Mouse (Mus musculus) kidney, postnatal 0 days (tissue): ENCODE results near the gene Blvrb. TPM values are rescaled to one million over a fixed set of nuclear protein-coding genes. Genes with fewer than 3 reads are reported as not detected.

Experiments
- ATAC-seq: fragments of 200-750 bp; cut with Nextera tagmentation; replicated peaks from 2 replicates; pipeline ENCODE4 v1.8.0; 2017; ENCODE audit warnings: low read depth, moderate number of reproducible peaks, moderate TSS enrichment, moderate library complexity; ENCODE audit not compliant: low FRiP score
- DNase-seq: peaks from one replicate; pipeline ENCODE4 v3.0.0-alpha.2; 2016; ENCODE audit warnings: low spot score
- H3K27ac ChIP-seq: fragments of 300-500 bp; sonication (generic); 2 replicates; pipeline ENCODE4 v1.5.1; 2014; ENCODE audit warnings: mild to moderate bottlenecking
- H3K27me3 ChIP-seq: fragments of 300-500 bp; sonication (generic); 2 replicates; pipeline ENCODE4 v1.6.1; 2014; ENCODE audit warnings: low read length, mixed read lengths; ENCODE audit not compliant: insufficient read depth
- H3K36me3 ChIP-seq: fragments of 300-500 bp; sonication (generic); 2 replicates; pipeline ENCODE4 v1.6.1; 2014; ENCODE audit warnings: low read length, mixed read lengths; ENCODE audit not compliant: insufficient read depth
- H3K4me1 ChIP-seq: fragments of 300-500 bp; sonication (generic); replicated peaks from 2 replicates; pipeline ENCODE4 v1.6.1; 2014; ENCODE audit warnings: antibody characterized with exemption, low read length, mixed read lengths; ENCODE audit not compliant: insufficient read depth
- H3K4me2 ChIP-seq: fragments of 300-500 bp; sonication (generic); 2 replicates; pipeline ENCODE4 v1.6.1; 2014; ENCODE audit warnings: mild to moderate bottlenecking, low read length, moderate library complexity, mixed read lengths
- H3K4me3 ChIP-seq: fragments of 300-500 bp; sonication (generic); replicated peaks from 2 replicates; pipeline ENCODE4 v1.5.1; 2014; ENCODE audit warnings: low read depth, low read length
- H3K9ac ChIP-seq: fragments of 300-500 bp; sonication (generic); 2 replicates; pipeline ENCODE4 v1.6.1; 2014; ENCODE audit warnings: low read depth, low read length
- H3K9me3 ChIP-seq: fragments of 300-500 bp; sonication (generic); replicated peaks from 2 replicates; pipeline ENCODE4 v1.6.1; 2016; ENCODE audit warnings: low read length, inconsistent platforms, mixed read lengths
- CTCF ChIP-seq: IDR thresholded peaks from 2 replicates; pipeline ENCODE4 v1.5.1; 2016; ENCODE audit warnings: antibody characterized with exemption, low read depth, mild to moderate bottlenecking, moderate library complexity
- WGBS: fragments of 180-500 bp; shearing (Covaris S2); extraction: QIAGEN DNeasy Blood & Tissue Kit; methylation state at CpG from one replicate; pipeline ENCODE4 v1.1.7; 2014; 5-methylcytosine and 5-hydroxymethylcytosine counted together
- polyA plus RNA-seq: library from polyadenylated mRNA; unstranded; fragments of >200 nt; fragmentation: Nextera tagmentation; extraction: Ambion mirVana; gene quantifications from 2 replicates; pipeline ENCODE4 v1.2.1, GENCODE M21; 2015

Gene Blvrb
- polyA plus RNA-seq, 1 experiment from 2014 or later, result 40.1 TPM

- 88% methylated on average over 14 of the region's 14 CpGs for WGBS
- DNase-seq, result no peak
Observed at GRCm38 (mm10) chr7:27476098-27476635, 28.4 kb downstream of the Blvrb start.

GRCm38 (mm10) chr7:27478561-27478960 is 30.8 kb downstream of the Blvrb start:
- Histone ChIP-seq H3K27me3 (no peaks in the 10 kb centered on the region), H3K9ac (no peak overlapping the region), H3K4me3 (no peak overlapping the region), H3K9me3 (no peaks in the 10 kb centered on the region), H3K27ac (peak overlapping the region; percentile 42; the same call in 1 of the 2 replicates), H3K36me3 (peaks cover 5% of the 10 kb centered on the region; the same call in 1 of the 2 replicates), H3K4me1 (peaks cover 6% of the 10 kb centered on the region), H3K4me2 (no peak overlapping the region)
- TF ChIP-seq CTCF, result no peak
- ATAC-seq (no peak), DNase-seq (no peak)
- WGBS, result 71% methylated on average over 7 of the region's 7 CpGs

More at GRCm38 (mm10) chr7:27476098-27476635, 28.4 kb downstream of the Blvrb start:
- H3K27ac ChIP-seq, result no peak overlapping the region
- no peak overlapping the region for H3K4me3 ChIP-seq
- H3K9ac ChIP-seq, result no peak overlapping the region
- peaks cover 6% of the 10 kb centered on the region for H3K4me1 ChIP-seq
- no peaks in the 10 kb centered on the region for H3K27me3 ChIP-seq
- H3K36me3 ChIP-seq, result peaks cover 5% of the 10 kb centered on the region; the same call in 1 of the 2 replicates
- ATAC-seq, result no peak
- no peaks in the 10 kb centered on the region for H3K9me3 ChIP-seq
- no peak overlapping the region for H3K4me2 ChIP-seq
- no peak for TF ChIP-seq CTCF

- no peak overlapping the region for H3K9ac ChIP-seq
- no peaks in the 10 kb centered on the region for H3K9me3 ChIP-seq
- peaks cover 6% of the 10 kb centered on the region for H3K4me1 ChIP-seq
- no peaks in the 10 kb centered on the region for H3K27me3 ChIP-seq
- no peak overlapping the region for H3K4me3 ChIP-seq
- TF ChIP-seq CTCF, result no peak
- no peak overlapping the region for H3K4me2 ChIP-seq
- DNase-seq (peak; percentile 6), ATAC-seq (0 out of 2 replicates have a peak, but pooled peaks have one; percentile 12)
- H3K36me3 ChIP-seq, result peaks cover 5% of the 10 kb centered on the region; the same call in 1 of the 2 replicates
- WGBS, result 50% methylated on average over 1 of the region's 1 CpGs
- peak overlapping the region; percentile 85; the same call in 1 of the 2 replicates for H3K27ac ChIP-seq
Observed at GRCm38 (mm10) chr7:27479750-27480149, 32.0 kb downstream of the Blvrb start.

- peak overlapping the region; percentile 85 for H3K27ac ChIP-seq
- peaks cover 6% of the 10 kb centered on the region; the same call in 1 of the 2 replicates for H3K4me1 ChIP-seq
- no peaks in the 10 kb centered on the region for H3K9me3 ChIP-seq
- H3K36me3 ChIP-seq, result peaks cover 5% of the 10 kb centered on the region; the same call in 1 of the 2 replicates
- peak overlapping the region; percentile 29; the same call in 1 of the 2 replicates for H3K4me3 ChIP-seq
- no peaks in the 10 kb centered on the region for H3K27me3 ChIP-seq
- no peak for ATAC-seq
- H3K9ac ChIP-seq, result no peak overlapping the region
- TF ChIP-seq CTCF, result no peak
- DNase-seq, result no peak
- WGBS, result 65% methylated on average over 3 of the region's 3 CpGs
- H3K4me2 ChIP-seq, result peak overlapping the region; percentile 59
Observed at GRCm38 (mm10) chr7:27480506-27480905, 32.7 kb downstream of the Blvrb start.

- ATAC-seq (no peak), DNase-seq (no peak)
- H3K27ac ChIP-seq, result peak overlapping the region; percentile 85
- H3K4me2 ChIP-seq, result peak overlapping the region; percentile 59
- peak overlapping the region; percentile 46 for H3K9ac ChIP-seq
- H3K4me1 ChIP-seq, result peaks cover 9% of the 10 kb centered on the region; the same call in 1 of the 2 replicates
- no peaks in the 10 kb centered on the region for H3K9me3 ChIP-seq
- H3K36me3 ChIP-seq, result peaks cover 1% of the 10 kb centered on the region; the same call in 1 of the 2 replicates
- WGBS, result 12% methylated on average over 11 of the region's 11 CpGs
- H3K4me3 ChIP-seq, result peak overlapping the region; percentile 29
- TF ChIP-seq CTCF, result no peak
- H3K27me3 ChIP-seq, result no peaks in the 10 kb centered on the region
Observed at GRCm38 (mm10) chr7:27480927-27481626, 33.3 kb downstream of the Blvrb start.

- peak overlapping the region; percentile 85 for H3K27ac ChIP-seq
- peak overlapping the region; percentile 59 for H3K4me2 ChIP-seq
- H3K36me3 ChIP-seq, result no peaks in the 10 kb centered on the region
- under 1% methylated on average over 8 of the region's 12 CpGs for WGBS
- peak overlapping the region; percentile 46 for H3K9ac ChIP-seq
- no peaks in the 10 kb centered on the region for H3K9me3 ChIP-seq
- peak; percentile 94 for DNase-seq
- H3K27me3 ChIP-seq, result no peaks in the 10 kb centered on the region
- no peak for TF ChIP-seq CTCF
- H3K4me1 ChIP-seq, result peaks cover 9% of the 10 kb centered on the region; the same call in 1 of the 2 replicates
- H3K4me3 ChIP-seq, result peak overlapping the region; percentile 29
- ATAC-seq, result peak; percentile 95
Observed at GRCm38 (mm10) chr7:27481627-27481969, 33.8 kb downstream of the Blvrb start.
